Mouse (Mus musculus) liver, embryonic 11.5 days (tissue): Measurements from ENCODE around the gene Nbl1. TPM values are rescaled to one million over a fixed set of nuclear protein-coding genes. Genes with fewer than 3 reads are reported as not detected.
A peak's percentile ranks its signal among the peaks of the same experiment; 100 is the strongest.

ENCODE experiments used
- ATAC-seq: fragments of 200-750 bp; cut with Nextera tagmentation; replicated peaks from 2 replicates; pipeline ENCODE4 v1.8.0; 2017; ENCODE audit warnings: moderate number of reproducible peaks, mild to moderate bottlenecking, moderate TSS enrichment, moderate library complexity; ENCODE audit not compliant: low FRiP score
- DNase-seq: peaks from one replicate; pipeline ENCODE4 v3.0.0-alpha.2; 2017; ENCODE audit warnings: low spot score
- H3K27ac ChIP-seq: fragments of 300-500 bp; sonication (generic); 2 replicates; pipeline ENCODE4 v1.5.1; 2014; ENCODE audit warnings: mild to moderate bottlenecking, low read depth, low read length, control low read depth
- H3K27me3 ChIP-seq: fragments of 300-500 bp; sonication (generic); replicated peaks from 2 replicates; pipeline ENCODE4 v1.6.1; 2014; ENCODE audit warnings: low read length, mixed read lengths; ENCODE audit not compliant: control insufficient read depth, insufficient read depth
- H3K36me3 ChIP-seq: fragments of 300-500 bp; sonication (generic); 2 replicates; pipeline ENCODE4 v1.6.1; 2014; ENCODE audit warnings: mild to moderate bottlenecking, low read length, moderate library complexity, mixed read lengths; ENCODE audit not compliant: control insufficient read depth, insufficient read depth
- H3K4me1 ChIP-seq: fragments of 300-500 bp; sonication (generic); replicated peaks from 2 replicates; pipeline ENCODE4 v1.6.1; 2014; ENCODE audit warnings: low read length, mixed read lengths; ENCODE audit not compliant: control insufficient read depth, insufficient read depth
- H3K4me2 ChIP-seq: fragments of 300-500 bp; sonication (generic); 2 replicates; pipeline ENCODE4 v1.6.1; 2014; ENCODE audit warnings: mild to moderate bottlenecking, control low read depth, moderate library complexity
- H3K4me3 ChIP-seq: fragments of 300-500 bp; sonication (generic); 2 replicates; pipeline ENCODE4 v1.5.1; 2014; ENCODE audit warnings: low read depth, low read length, control low read depth
- H3K9ac ChIP-seq: fragments of 300-500 bp; sonication (generic); 2 replicates; pipeline ENCODE4 v1.6.1; 2014; ENCODE audit warnings: low read depth, low read length, control low read depth
- H3K9me3 ChIP-seq: fragments of 300-500 bp; sonication (generic); 2 replicates; pipeline ENCODE4 v1.6.1; 2016; ENCODE audit warnings: low read length, inconsistent platforms, mixed read lengths; ENCODE audit not compliant: control insufficient read depth
- WGBS: fragments of 180-500 bp; shearing (Covaris S2); extraction: QIAGEN DNeasy Blood & Tissue Kit; methylation state at CpG from one replicate; pipeline ENCODE4 v1.1.7; 2014; 5-methylcytosine and 5-hydroxymethylcytosine counted together
- polyA plus RNA-seq: library from polyadenylated mRNA; unstranded; fragments of >200 nt; fragmentation: Nextera tagmentation; extraction: Ambion mirVana; gene quantifications from 2 replicates; pipeline ENCODE4 v1.2.1, GENCODE M21; 2014

Gene Nbl1
- polyA plus RNA-seq = 4.0 and 5.0 TPM in 2 replicates

- Histone ChIP-seq H3K27ac (no peak within 1 kb of the TSS), H3K4me1 (peaks cover 3% of the 10 kb centered on the region)
- ATAC-seq = no peak
Measured at GRCm38 (mm10) chr4:139092356-139093195, at the start of gene Nbl1. Gene Nbl1 (minus strand): TSS chr4:139092993.

GRCm38 (mm10) chr4:139141785-139142184 lies 49.0 kb upstream of the Nbl1 start:
- no peaks in the 10 kb centered on the region for H3K36me3 ChIP-seq
- no peak overlapping the region for H3K27ac ChIP-seq
- H3K4me3 ChIP-seq = no peak overlapping the region
- DNase-seq (no peak), ATAC-seq (no peak)
- H3K27me3 ChIP-seq = no peaks in the 10 kb centered on the region
- no peak overlapping the region for H3K9ac ChIP-seq
- WGBS = 67% methylated on average over 6 of the region's 6 CpGs
- H3K4me1 ChIP-seq = peaks cover 3% of the 10 kb centered on the region; the same call in 1 of the 2 replicates
- no peaks in the 10 kb centered on the region for H3K9me3 ChIP-seq
- no peak overlapping the region for H3K4me2 ChIP-seq

More at GRCm38 (mm10) chr4:139092356-139093195, at the start of gene Nbl1:
- peaks cover 6% of the 10 kb centered on the region; the same call in 1 of the 2 replicates for H3K9me3 ChIP-seq
- 2% methylated on average over 101 of the region's 105 CpGs for WGBS
- H3K36me3 ChIP-seq = no peaks in the 10 kb centered on the region
- peak within 1 kb of the TSS; percentile 53 for H3K4me3 ChIP-seq
- peak within 1 kb of the TSS; percentile 17 for H3K9ac ChIP-seq
- DNase-seq = no peak
- H3K27me3 ChIP-seq = peaks cover 72% of the 10 kb centered on the region
- peak within 1 kb of the TSS; percentile 73 for H3K4me2 ChIP-seq

- WGBS = 66% methylated on average over 2 of the region's 2 CpGs
- ATAC-seq = no peak
- DNase-seq = no peak
- no peaks in the 10 kb centered on the region for H3K27me3 ChIP-seq
- H3K4me2 ChIP-seq = no peak overlapping the region
- H3K4me1 ChIP-seq = peaks cover 3% of the 10 kb centered on the region; the same call in 1 of the 2 replicates
- no peaks in the 10 kb centered on the region for H3K9me3 ChIP-seq
- no peak overlapping the region for H3K9ac ChIP-seq
- no peak overlapping the region for H3K27ac ChIP-seq
- H3K4me3 ChIP-seq = no peak overlapping the region
- no peaks in the 10 kb centered on the region for H3K36me3 ChIP-seq
Measured at GRCm38 (mm10) chr4:139140267-139140666, 47.5 kb upstream of the Nbl1 start.

- WGBS = 76% methylated on average over 2 of the region's 2 CpGs
- H3K27me3 ChIP-seq = no peaks in the 10 kb centered on the region
- H3K9ac ChIP-seq = no peak overlapping the region
- no peaks in the 10 kb centered on the region for H3K9me3 ChIP-seq
- H3K4me2 ChIP-seq = no peak overlapping the region
- H3K36me3 ChIP-seq = no peaks in the 10 kb centered on the region
- ATAC-seq (no peak), DNase-seq (no peak)
- H3K4me1 ChIP-seq = peaks cover 5% of the 10 kb centered on the region
- H3K4me3 ChIP-seq = no peak overlapping the region
- H3K27ac ChIP-seq = no peak overlapping the region
Measured at GRCm38 (mm10) chr4:139136011-139136410, 43.2 kb upstream of the Nbl1 start.

GRCm38 (mm10) chr4:139133109-139133508 lies 40.3 kb upstream of the Nbl1 start:
- Histone ChIP-seq H3K36me3 (no peaks in the 10 kb centered on the region), H3K4me1 (peaks cover 23% of the 10 kb centered on the region), H3K9me3 (no peaks in the 10 kb centered on the region), H3K4me3 (no peak overlapping the region), H3K27ac (no peak overlapping the region), H3K9ac (no peak overlapping the region), H3K27me3 (no peaks in the 10 kb centered on the region), H3K4me2 (no peak overlapping the region)
- ATAC-seq = no peak
- WGBS = 76% methylated on average over 5 of the region's 5 CpGs
- DNase-seq = no peak

GRCm38 (mm10) chr4:139131858-139132672 lies 39.3 kb upstream of the Nbl1 start:
- no peak overlapping the region for H3K4me3 ChIP-seq
- no peaks in the 10 kb centered on the region for H3K9me3 ChIP-seq
- DNase-seq (no peak), ATAC-seq (no peak)
- H3K4me2 ChIP-seq = peak overlapping the region; percentile 59
- no peaks in the 10 kb centered on the region for H3K36me3 ChIP-seq
- 66% methylated on average over 14 of the region's 14 CpGs for WGBS
- H3K9ac ChIP-seq = no peak overlapping the region
- H3K4me1 ChIP-seq = peaks cover 24% of the 10 kb centered on the region
- H3K27me3 ChIP-seq = no peaks in the 10 kb centered on the region
- 0 out of 2 replicates have a peak overlapping the region, but pooled peaks have one; percentile 3 for H3K27ac ChIP-seq

GRCm38 (mm10) chr4:139130701-139131549 lies 38.1 kb upstream of the Nbl1 start, which contains the start of gene Minos1:
Gene Minos1 (minus strand): TSS chr4:139131113.
- ATAC-seq = peak; percentile 95
- Histone ChIP-seq H3K27ac (peak within 1 kb of the TSS; percentile 85), H3K4me2 (peak within 1 kb of the TSS; percentile 95), H3K36me3 (peaks cover 5% of the 10 kb centered on the region), H3K27me3 (no peaks in the 10 kb centered on the region), H3K9ac (peak within 1 kb of the TSS; percentile 91), H3K9me3 (no peaks in the 10 kb centered on the region), H3K4me1 (peaks cover 24% of the 10 kb centered on the region), H3K4me3 (peak within 1 kb of the TSS; percentile 98)
- WGBS = under 1% methylated on average over 60 of the region's 63 CpGs
- DNase-seq = peak; percentile 95
